Mouse (Mus musculus) hindbrain, embryonic 13.5 days (tissue): ENCODE results near the gene Ms4a3. TPM values are rescaled to one million over a fixed set of nuclear protein-coding genes. Genes with fewer than 3 reads are reported as not detected.

Source experiments
- ATAC-seq: fragments of 200-750 bp; cut with Nextera tagmentation; 2 replicates; pipeline ENCODE4 v1.8.0; 2017; ENCODE audit warnings: moderate TSS enrichment; ENCODE audit not compliant: low FRiP score
- H3K27ac ChIP-seq: fragments of 300-500 bp; sonication (generic); 2 replicates; pipeline ENCODE4 v1.5.1; 2015; ENCODE audit warnings: inconsistent platforms, mild to moderate bottlenecking, moderate library complexity
- H3K27me3 ChIP-seq: fragments of 300-500 bp; sonication (generic); 2 replicates; pipeline ENCODE4 v1.6.1; 2015; ENCODE audit warnings: mild to moderate bottlenecking, inconsistent platforms
- H3K36me3 ChIP-seq: fragments of 300-500 bp; sonication (generic); 2 replicates; pipeline ENCODE4 v1.6.1; 2015; ENCODE audit warnings: mild to moderate bottlenecking, inconsistent platforms
- H3K4me1 ChIP-seq: fragments of 300-500 bp; sonication (generic); replicated peaks from 2 replicates; pipeline ENCODE4 v1.6.1; 2015; ENCODE audit warnings: inconsistent platforms
- H3K4me2 ChIP-seq: fragments of 300-500 bp; sonication (generic); 2 replicates; pipeline ENCODE4 v1.6.1; 2015; ENCODE audit warnings: inconsistent platforms, mild to moderate bottlenecking, moderate library complexity
- H3K4me3 ChIP-seq: fragments of 300-500 bp; sonication (generic); 2 replicates; pipeline ENCODE4 v1.5.1; 2015; ENCODE audit warnings: mild to moderate bottlenecking, inconsistent platforms
- H3K9ac ChIP-seq: fragments of 300-500 bp; sonication (generic); 2 replicates; pipeline ENCODE4 v1.6.1; 2015; ENCODE audit warnings: mild to moderate bottlenecking, inconsistent platforms
- H3K9me3 ChIP-seq: fragments of 300-500 bp; sonication (generic); 2 replicates; pipeline ENCODE4 v1.6.1; 2016; ENCODE audit warnings: inconsistent platforms
- WGBS: fragments of 180-500 bp; shearing (Covaris S2); methylation state at CpG from one replicate; pipeline ENCODE4 v1.1.7; 2015; 5-methylcytosine and 5-hydroxymethylcytosine counted together
- polyA plus RNA-seq: library from polyadenylated mRNA; unstranded; fragments of >200 nt; fragmentation: Nextera tagmentation; extraction: Ambion mirVana; gene quantifications from 2 replicates; pipeline ENCODE4 v1.2.1, GENCODE M21; 2015

The Ms4a3 gene
- polyA plus RNA-seq, 1 experiment from 2014 or later = not detected

DNA sequence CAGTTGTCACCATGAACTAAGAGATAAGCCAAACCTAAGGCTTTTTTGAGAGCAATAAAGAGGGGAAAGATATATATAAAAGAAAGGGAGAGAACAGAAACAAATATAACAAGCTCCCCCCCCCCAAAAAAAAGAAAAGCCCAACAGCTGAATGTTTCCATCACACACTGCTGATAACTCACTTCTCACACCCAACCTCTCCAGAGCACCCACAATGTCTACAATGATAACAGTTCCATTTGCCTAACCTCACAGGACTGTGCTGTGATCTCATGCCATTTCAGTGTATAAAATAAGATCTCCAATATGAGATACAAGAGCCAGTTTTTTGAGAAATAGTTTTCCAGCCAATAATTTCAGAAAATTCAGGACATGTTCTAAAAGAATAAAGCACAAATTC is 22.7 kb downstream of the Ms4a3 start:
- no peaks in the 10 kb centered on the region for H3K27me3 ChIP-seq
- H3K4me3 ChIP-seq = no peak overlapping the region
- no peak overlapping the region for H3K4me2 ChIP-seq
- H3K9me3 ChIP-seq = no peaks in the 10 kb centered on the region
- no peaks in the 10 kb centered on the region for H3K4me1 ChIP-seq
- ATAC-seq = no peak
- H3K36me3 ChIP-seq = no peaks in the 10 kb centered on the region
- no peak overlapping the region for H3K27ac ChIP-seq
- H3K9ac ChIP-seq = no peak overlapping the region

DNA sequence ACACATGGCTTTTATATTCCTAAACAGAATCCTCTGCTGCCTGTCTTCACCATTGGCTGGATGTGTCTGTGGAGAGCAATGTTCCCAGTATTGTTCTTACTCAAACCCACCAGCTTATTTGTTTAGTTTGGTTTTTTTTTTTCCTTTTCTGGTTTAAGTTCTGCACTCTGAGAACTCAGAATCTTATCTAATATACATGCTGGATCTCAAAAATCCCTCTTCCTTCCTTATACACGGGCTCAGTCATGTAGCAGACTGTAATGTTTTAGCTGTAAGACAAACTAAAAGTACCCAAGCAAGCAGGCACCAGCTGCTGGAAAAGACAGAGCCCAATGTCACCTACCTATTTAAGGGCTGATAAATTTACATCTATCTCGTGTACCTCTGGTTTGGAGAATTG is 25.8 kb downstream of the Ms4a3 start:
- WGBS = 68% methylated on average over 2 of the region's 2 CpGs
- Histone ChIP-seq H3K4me1 (no peaks in the 10 kb centered on the region), H3K27me3 (no peaks in the 10 kb centered on the region), H3K9ac (no peak overlapping the region), H3K4me3 (no peak overlapping the region), H3K4me2 (no peak overlapping the region), H3K36me3 (no peaks in the 10 kb centered on the region), H3K9me3 (no peaks in the 10 kb centered on the region), H3K27ac (no peak overlapping the region)
- ATAC-seq = no peak

DNA sequence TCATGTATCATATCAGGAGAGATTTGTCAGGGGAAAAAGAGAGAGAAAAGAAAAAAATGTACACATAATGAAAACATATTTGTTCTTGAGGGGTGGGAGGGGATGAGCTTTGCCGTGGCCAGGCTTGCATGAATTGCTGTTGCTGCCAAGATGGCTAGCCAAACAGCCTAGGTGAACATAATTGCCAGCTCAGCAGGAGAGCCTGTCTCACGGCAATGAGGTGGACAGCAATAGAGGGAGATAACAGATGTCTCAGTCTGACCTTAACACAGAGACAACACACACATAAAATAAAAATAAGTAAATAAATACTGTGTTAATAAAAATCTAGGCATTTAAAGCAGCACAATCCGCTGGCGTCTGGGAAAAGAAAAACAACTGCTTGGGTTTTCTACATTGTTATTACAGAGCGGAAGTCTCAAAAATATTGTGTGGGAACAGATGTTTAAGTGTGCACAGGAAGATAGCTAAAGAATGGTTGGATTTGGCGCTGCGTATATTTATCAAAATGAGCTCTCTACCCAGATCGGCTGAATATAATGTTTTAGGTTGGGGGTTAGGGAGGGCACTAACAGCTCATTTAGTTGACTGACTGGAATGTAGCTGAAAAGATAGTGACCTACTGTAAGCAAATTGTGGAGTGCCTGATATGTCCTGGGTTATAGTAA is 26.7 kb downstream of the Ms4a3 start:
- Histone ChIP-seq H3K4me2 (no peak overlapping the region), H3K9me3 (no peaks in the 10 kb centered on the region), H3K27ac (no peak overlapping the region), H3K27me3 (no peaks in the 10 kb centered on the region), H3K4me1 (no peaks in the 10 kb centered on the region), H3K4me3 (no peak overlapping the region), H3K36me3 (no peaks in the 10 kb centered on the region), H3K9ac (no peak overlapping the region)
- 77% methylated on average over 8 of the region's 8 CpGs for WGBS
- no peak for ATAC-seq

DNA sequence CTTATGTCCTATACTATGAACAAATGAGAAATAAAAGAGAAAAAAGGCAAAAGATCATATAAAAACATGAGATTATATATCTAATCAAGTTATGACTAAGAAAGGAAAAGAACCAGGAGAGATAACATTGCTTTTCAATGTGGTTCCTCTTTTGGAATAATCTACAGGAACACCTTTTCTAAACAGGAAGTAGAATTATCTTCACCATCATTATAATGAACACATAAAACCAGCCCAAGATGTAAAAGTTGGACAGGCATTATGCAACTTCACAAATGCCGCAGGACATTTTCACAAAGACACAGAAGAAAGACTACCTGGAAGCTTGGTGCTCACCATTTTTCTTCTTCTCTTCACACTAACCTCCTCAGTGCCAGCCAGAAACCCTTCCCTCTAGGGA is 27.6 kb downstream of the Ms4a3 start:
- no peaks in the 10 kb centered on the region for H3K27me3 ChIP-seq
- H3K4me1 ChIP-seq = no peaks in the 10 kb centered on the region
- no peak for ATAC-seq
- no peak overlapping the region for H3K9ac ChIP-seq
- WGBS = 100% methylated on average over 1 of the region's 1 CpGs
- H3K27ac ChIP-seq = no peak overlapping the region
- H3K4me3 ChIP-seq = no peak overlapping the region
- H3K4me2 ChIP-seq = no peak overlapping the region
- H3K36me3 ChIP-seq = no peaks in the 10 kb centered on the region
- H3K9me3 ChIP-seq = no peaks in the 10 kb centered on the region

DNA sequence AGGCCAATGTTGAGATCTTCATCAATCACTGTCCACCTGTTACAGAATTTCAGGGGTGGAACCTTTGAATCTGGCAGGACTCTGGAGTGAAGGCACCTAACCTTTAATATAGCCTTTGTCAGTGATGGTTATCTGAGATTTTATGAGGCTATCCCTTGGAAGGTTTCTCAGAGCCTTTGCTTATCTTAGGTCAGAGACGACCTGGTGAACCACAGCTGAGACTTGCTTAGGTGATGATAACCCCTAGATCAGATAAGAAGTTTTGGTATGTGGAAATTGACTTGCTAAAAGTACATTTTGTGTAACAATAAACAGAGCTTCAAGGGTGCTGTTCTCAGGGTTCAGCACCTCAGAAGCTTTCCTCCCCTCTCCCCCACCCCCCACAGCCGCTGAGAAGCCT is 28.4 kb downstream of the Ms4a3 start:
- H3K36me3 ChIP-seq = no peaks in the 10 kb centered on the region
- no peaks in the 10 kb centered on the region for H3K4me1 ChIP-seq
- 70% methylated on average over 2 of the region's 2 CpGs for WGBS
- ATAC-seq = no peak
- no peak overlapping the region for H3K4me3 ChIP-seq
- H3K9ac ChIP-seq = no peak overlapping the region
- H3K27ac ChIP-seq = no peak overlapping the region
- no peaks in the 10 kb centered on the region for H3K27me3 ChIP-seq
- H3K9me3 ChIP-seq = no peaks in the 10 kb centered on the region
- H3K4me2 ChIP-seq = no peak overlapping the region

DNA sequence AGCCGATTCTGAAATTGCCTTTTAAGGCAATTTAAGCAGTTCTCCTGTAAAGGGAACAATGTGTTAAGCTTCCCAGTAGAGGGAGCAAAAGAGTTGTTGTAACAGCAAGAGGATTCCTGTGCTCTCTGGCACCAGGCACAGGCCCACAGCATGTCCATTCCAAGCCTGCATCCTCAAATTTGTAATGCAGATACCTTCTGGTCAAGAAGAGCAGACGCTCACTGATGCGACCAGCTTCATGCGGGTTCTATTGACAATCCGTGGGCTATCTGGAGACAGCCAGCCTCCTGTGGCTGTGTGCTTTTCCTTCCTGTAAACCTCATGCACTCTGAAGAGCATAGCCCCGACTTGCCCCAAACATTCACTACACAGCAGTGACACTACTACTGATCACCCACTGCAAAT is 29.1 kb downstream of the Ms4a3 start:
- H3K9ac ChIP-seq = no peak overlapping the region
- H3K27me3 ChIP-seq = no peaks in the 10 kb centered on the region
- H3K9me3 ChIP-seq = no peaks in the 10 kb centered on the region
- H3K27ac ChIP-seq = no peak overlapping the region
- WGBS = 29% methylated on average over 6 of the region's 6 CpGs
- no peaks in the 10 kb centered on the region for H3K4me1 ChIP-seq
- H3K4me3 ChIP-seq = no peak overlapping the region
- H3K4me2 ChIP-seq = no peak overlapping the region
- no peaks in the 10 kb centered on the region for H3K36me3 ChIP-seq
- peak; percentile 81 for ATAC-seq

DNA sequence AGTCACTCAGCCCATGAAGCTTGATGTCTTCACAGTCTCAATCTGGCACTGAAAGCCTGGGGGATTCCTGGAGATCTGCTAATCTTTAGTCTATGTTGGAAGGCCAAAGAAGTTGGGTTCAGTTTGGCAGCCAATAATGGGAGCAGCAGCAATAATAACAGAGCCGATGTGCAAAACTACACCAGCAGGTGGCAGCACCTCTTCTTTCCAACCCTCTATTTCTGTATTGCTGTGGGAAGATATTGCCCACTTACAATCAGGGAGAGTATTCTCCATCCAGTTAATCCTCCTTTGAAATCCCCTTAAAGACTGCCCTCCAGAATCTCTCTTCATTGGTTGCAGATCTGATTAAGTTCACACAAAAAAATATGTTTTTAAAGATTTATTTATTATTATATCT is 32.5 kb downstream of the Ms4a3 start:
- Histone ChIP-seq H3K9ac (no peak overlapping the region), H3K27me3 (no peaks in the 10 kb centered on the region), H3K4me3 (no peak overlapping the region), H3K27ac (no peak overlapping the region), H3K9me3 (no peaks in the 10 kb centered on the region), H3K4me1 (no peaks in the 10 kb centered on the region), H3K36me3 (no peaks in the 10 kb centered on the region), H3K4me2 (no peak overlapping the region)
- 19% methylated on average over 1 of the region's 1 CpGs for WGBS
- no peak for ATAC-seq

DNA sequence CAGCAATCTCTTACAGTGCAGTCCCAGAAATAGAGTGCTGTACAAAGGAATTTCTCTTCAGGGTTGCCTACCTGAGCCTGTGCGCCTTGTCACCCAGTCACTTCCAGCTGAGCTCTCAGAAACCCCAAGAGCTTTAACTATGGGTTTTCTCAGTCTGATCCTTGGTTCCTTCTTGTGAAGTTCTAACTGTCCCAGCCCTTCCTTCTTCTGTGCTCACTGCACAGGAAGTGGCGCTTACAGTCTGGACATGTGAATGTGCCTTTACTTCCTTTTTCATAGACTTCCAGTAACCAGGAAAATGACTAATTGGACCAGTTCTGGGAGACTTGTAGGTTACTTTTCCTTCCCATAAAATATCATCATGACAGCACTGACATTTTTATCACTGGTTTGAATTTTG is 36.0 kb downstream of the Ms4a3 start, which contains the start of gene Ms4a6d:
Gene Ms4a6d, minus strand, starts transcription at position 247 of the 400 bp plus-strand sequence.
- H3K9ac ChIP-seq = no peak within 1 kb of the TSS
- no peaks in the 10 kb centered on the region for H3K4me1 ChIP-seq
- no peak for ATAC-seq
- H3K4me3 ChIP-seq = no peak within 1 kb of the TSS
- no peaks in the 10 kb centered on the region for H3K36me3 ChIP-seq
- 93% methylated on average over 2 of the region's 2 CpGs for WGBS
- no peak within 1 kb of the TSS for H3K27ac ChIP-seq
- no peak within 1 kb of the TSS for H3K4me2 ChIP-seq
- no peaks in the 10 kb centered on the region for H3K27me3 ChIP-seq
- no peaks in the 10 kb centered on the region for H3K9me3 ChIP-seq

DNA sequence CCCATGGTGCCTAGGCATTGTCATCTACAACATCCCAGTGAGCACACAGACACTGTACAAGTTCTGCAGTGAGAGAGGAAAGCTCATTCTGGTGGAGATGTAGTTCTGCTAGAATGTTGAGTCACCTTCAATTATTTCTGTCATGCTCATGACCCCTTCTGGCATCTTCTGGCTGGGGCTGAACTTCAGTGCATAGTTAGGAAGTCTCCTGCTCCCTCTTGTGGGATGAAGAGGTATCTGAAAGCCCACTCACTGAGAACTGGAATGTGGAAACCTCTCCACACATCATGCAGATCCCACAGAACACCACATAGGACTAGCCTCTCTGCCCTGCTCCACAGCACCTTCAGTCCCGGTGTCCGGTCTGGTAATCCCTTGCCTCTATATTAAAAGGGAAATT is 38.6 kb downstream of the Ms4a3 start:
- Histone ChIP-seq H3K27ac (no peak overlapping the region), H3K9me3 (no peaks in the 10 kb centered on the region), H3K4me3 (no peak overlapping the region), H3K4me2 (no peak overlapping the region), H3K36me3 (no peaks in the 10 kb centered on the region), H3K27me3 (no peaks in the 10 kb centered on the region), H3K4me1 (no peaks in the 10 kb centered on the region), H3K9ac (no peak overlapping the region)
- WGBS = 95% methylated on average over 2 of the region's 2 CpGs
- ATAC-seq = no peak

DNA sequence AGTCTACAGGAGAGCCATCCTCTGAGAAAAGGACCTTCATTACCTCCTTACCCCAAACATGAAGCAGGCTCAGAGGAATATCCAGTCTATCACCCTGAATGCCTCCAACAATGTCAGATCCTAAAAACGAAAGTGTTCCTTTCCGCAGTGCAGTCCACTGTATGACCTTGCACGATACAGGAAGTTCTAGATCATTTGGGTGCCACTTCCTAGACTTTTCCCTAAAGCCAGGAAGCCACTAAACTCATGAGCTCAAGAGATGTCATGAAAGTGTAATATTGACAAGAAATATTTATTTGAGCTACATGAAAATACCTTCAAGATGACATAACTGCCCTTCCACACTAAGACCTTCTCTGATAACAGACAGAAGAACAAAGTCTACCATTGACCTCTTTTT is 39.3 kb downstream of the Ms4a3 start:
- Histone ChIP-seq H3K4me1 (no peaks in the 10 kb centered on the region), H3K4me3 (no peak overlapping the region), H3K27ac (no peak overlapping the region), H3K9ac (no peak overlapping the region), H3K36me3 (no peaks in the 10 kb centered on the region), H3K27me3 (no peaks in the 10 kb centered on the region), H3K4me2 (no peak overlapping the region), H3K9me3 (no peaks in the 10 kb centered on the region)
- no peak for ATAC-seq
- 86% methylated on average over 3 of the region's 3 CpGs for WGBS

DNA sequence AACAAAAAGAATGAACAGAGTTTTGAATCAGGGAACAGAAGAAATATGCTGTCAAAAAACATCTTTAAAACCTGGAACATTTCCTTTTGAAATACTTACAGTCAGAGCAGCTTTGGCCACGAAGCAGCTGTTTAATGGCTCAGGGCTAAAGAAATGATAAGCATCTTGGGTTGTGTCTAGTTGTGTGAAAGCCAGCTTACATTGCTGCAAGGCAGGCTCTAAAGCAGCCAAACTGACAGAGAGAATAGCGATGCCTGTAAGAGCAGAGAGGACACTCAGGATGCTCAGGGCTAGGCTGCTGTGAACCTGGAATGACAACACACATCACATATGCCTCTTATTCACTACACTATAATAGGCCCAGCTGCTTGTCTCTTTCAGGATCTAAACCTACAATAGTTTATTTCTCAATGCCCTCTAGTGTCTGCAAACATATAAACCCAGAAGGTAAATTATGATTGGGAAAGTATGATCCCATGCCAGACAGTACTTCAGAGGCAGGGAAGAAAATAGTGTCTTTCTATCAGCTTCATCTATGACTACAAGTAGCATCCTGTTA is 50.7 kb downstream of the Ms4a3 start:
- 72% methylated on average over 2 of the region's 2 CpGs for WGBS
- ATAC-seq = no peak
- no peaks in the 10 kb centered on the region for H3K9me3 ChIP-seq
- H3K36me3 ChIP-seq = no peaks in the 10 kb centered on the region
- no peaks in the 10 kb centered on the region for H3K27me3 ChIP-seq
- no peak overlapping the region for H3K9ac ChIP-seq
- no peak overlapping the region for H3K27ac ChIP-seq
- H3K4me1 ChIP-seq = no peaks in the 10 kb centered on the region
- H3K4me2 ChIP-seq = no peak overlapping the region
- H3K4me3 ChIP-seq = no peak overlapping the region

DNA sequence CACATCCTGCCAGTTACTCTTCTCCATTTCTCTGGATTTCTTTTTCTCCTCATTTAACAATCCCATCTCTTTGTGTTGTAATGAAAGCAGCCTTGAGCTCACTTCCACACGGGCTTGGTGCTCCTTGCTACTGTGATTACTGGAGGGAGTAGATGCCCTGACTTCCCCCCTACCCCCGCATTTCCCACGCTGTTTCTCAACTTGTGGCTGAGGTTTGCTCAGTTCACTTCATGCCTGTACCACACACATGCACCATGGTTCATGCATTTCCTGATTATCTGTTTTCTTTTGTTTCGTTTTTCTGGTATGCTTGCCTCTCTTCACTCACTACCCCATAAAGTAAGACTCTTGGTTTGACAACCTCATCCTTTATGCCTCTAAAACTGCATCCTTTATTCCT is 51.4 kb downstream of the Ms4a3 start:
- H3K9me3 ChIP-seq = no peaks in the 10 kb centered on the region
- H3K27me3 ChIP-seq = no peaks in the 10 kb centered on the region
- H3K4me3 ChIP-seq = no peak overlapping the region
- WGBS = 60% methylated on average over 4 of the region's 4 CpGs
- no peaks in the 10 kb centered on the region for H3K4me1 ChIP-seq
- no peak overlapping the region for H3K4me2 ChIP-seq
- no peaks in the 10 kb centered on the region for H3K36me3 ChIP-seq
- ATAC-seq = no peak
- no peak overlapping the region for H3K9ac ChIP-seq
- H3K27ac ChIP-seq = no peak overlapping the region
